Mouse (Mus musculus) lung, postnatal 0 days (tissue): ENCODE measurements around the gene Eepd1.

ENCODE experiments used
- CTCF ChIP-seq: IDR thresholded peaks from 2 replicates; pipeline ENCODE4 v1.5.1; 2016; ENCODE audit warnings: antibody characterized with exemption, mild to moderate bottlenecking
- EP300 ChIP-seq: IDR thresholded peaks from 2 replicates; pipeline ENCODE4 v1.6.1; 2016; ENCODE audit warnings: antibody characterized with exemption, mild to moderate bottlenecking, control low read depth

DNA sequence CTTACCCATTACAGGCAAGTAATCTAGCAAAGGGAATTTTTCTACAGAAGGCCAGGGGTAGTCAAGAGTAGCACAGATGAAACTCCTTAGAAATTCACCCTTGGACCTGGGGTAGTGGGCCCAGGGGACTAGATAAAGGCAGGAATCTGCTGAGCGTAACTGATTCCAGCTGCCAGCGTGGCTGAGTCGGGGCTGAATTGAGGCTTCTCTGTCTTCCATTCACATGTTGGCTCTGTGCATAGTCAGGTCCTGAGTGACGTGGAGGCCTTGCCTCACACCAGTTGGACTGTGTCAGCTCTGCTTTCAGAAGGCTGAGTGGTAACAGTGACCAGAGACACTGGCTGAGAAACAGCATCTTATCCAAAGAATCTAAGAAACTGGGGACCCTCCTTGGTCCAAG is 36.6 kb downstream of the Eepd1 start:
- no peak for TF ChIP-seq CTCF
- TF ChIP-seq EP300: no peak
